In the genomic region with DNA sequence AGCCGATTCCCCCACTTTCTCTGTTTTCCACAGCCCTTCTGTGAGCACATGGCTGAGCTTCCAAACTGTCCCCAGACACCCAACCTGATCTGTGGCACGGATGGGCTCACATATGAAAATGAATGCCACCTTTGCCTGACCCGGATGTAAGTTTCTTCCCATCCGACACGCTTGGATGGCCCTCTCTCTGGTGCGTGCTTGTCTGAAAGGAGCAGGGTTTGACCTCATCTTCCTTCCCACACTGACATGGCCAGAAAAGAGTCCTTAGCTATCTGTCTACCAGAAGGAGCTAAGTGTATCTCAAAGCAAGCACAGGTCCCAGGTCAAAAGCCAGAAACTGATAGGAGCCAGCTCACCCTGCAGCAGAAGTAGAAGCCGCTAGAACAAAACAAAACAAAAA, we compare ENCODE assay signal across 1 mouse cellular context.
TF ChIP-seq lines count a peak whose summit lies in the region.

No protein-coding gene starts in this region.

TF ChIP-seq in CH12.LX, 34 proteins besides CTCF, POLR2A, EP300 and RAD21:
- TF ChIP-seq USF2 (conservative IDR thresholded peaks at IDR 0.05; ENCODE audit: low read depth, low read length), result no peak
- no peak for TF ChIP-seq KAT2A (IDR thresholded peaks at IDR 0.05; ENCODE audit: insufficient replicate concordance, low read length)
